Mouse (Mus musculus) 3134 (cell line): ENCODE data around the gene Nrm.

Experiments used
- DNase-seq: peaks from one replicate; pipeline ENCODE4 v3.0.0-alpha.2; 2011; ENCODE audit warnings: low spot score; ENCODE audit not compliant: insufficient read length; ENCODE audit errors: extremely low read depth

Nrm gene

DNA sequence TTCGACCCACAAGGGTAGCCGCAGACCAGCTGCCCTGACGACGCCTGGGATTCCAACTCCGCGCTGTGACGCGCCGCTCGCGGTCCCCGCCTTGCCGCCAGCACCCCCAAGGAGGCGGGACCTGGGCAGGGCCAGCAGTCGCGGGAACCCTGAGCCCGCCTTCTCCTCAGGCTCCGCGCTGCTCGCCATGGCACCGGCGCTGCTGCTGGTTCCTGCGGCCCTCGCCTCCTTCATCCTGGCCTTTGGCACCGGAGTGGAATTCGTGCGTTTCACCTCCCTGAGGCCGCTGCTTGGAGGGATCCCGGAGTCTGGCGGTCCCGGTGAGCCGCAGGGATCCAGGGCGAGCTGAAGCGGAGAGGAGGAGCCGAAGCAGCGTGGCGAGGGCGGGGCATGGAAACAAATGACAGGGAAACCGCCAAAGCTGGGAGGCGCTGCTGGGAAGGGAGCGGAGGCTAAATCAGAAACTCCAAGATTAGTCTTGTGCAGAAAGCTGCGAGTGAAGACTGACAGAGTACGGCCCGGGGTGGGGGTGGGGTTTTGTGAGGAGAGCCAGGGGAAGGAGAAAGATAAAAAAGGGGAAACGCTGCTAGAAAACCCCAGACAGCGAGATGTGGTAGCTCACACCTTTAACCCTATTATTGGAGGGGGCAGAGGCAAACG is at the start of gene Nrm:
TSS of gene Nrm (plus strand) at position 121 of the 660 bp plus-strand sequence.
- DNase-seq = peak; percentile 97

DNA sequence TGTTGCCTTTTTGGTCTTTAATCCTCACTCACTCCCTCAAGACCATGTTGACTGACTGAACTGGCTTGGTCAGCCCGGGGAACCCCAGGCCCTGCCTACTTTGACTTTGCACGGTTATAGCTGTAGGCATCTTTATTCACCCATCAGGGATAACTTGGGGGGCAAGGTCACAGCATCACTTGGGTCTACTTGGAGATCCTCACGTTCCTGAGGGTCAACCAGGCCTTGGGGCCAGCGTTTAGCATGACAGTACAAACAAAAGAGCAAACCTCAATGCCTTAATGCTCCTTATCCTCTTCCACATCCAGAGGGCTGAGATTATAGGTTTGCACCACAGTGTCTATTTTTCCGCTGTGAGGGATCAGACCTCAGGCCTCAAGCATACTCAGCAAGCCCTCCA is 48.8 kb upstream of the Nrm start:
- no peak for DNase-seq

- no peak for DNase-seq
Measured at GRCm38 (mm10) chr17:35812736-35813135, 48.4 kb upstream of the Nrm start.

GRCm38 (mm10) chr17:35813245-35813647 is 47.9 kb upstream of the Nrm start:
- DNase-seq = peak; percentile 92

DNA sequence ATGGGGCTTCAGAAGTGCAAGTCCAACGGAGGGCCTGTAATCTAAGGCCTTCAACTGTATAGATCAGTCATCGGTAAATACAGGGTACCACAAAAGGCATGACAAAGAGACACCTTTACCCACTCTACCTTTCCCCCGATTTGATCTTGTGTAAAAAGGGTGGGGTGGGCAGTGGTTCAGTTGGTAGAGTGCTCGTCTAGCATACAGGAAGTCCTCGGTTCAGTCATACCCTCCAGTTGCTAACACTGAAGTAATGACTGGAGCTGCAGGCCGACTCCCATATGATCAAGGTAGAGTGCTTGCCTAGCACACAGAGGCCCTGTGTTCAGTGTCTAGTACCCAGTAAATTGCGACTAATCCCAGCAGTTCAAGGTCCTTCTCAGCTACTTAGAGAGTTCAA is 47.5 kb upstream of the Nrm start:
- no peak for DNase-seq

GRCm38 (mm10) chr17:35814678-35815077 is 46.4 kb upstream of the Nrm start:
- DNase-seq = no peak

DNA sequence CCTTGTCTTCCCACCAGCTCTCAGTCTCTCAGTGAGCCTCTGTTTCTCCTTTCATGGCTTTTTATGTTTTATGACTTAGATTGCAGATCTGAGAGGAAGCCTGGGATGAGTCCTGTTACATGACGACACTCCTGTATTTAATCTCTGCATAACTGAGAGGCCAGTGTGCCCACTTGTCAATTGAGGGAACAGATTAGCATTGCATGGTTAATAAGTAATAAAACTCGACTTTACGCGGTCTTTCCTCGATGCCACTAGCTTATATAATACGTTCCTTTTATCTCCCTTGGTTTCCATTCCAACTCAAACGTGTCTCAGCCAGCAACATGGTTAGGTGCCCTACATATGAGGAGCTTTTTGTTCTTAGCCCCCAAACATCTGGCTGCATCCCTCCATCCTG is 45.3 kb upstream of the Nrm start:
- no peak for DNase-seq

- no peak for DNase-seq
Measured at GRCm38 (mm10) chr17:35816686-35817085, 44.4 kb upstream of the Nrm start.

GRCm38 (mm10) chr17:35817226-35817625 is 43.9 kb upstream of the Nrm start:
- DNase-seq = no peak

GRCm38 (mm10) chr17:35820111-35820510 is 41.0 kb upstream of the Nrm start:
- no peak for DNase-seq

DNA sequence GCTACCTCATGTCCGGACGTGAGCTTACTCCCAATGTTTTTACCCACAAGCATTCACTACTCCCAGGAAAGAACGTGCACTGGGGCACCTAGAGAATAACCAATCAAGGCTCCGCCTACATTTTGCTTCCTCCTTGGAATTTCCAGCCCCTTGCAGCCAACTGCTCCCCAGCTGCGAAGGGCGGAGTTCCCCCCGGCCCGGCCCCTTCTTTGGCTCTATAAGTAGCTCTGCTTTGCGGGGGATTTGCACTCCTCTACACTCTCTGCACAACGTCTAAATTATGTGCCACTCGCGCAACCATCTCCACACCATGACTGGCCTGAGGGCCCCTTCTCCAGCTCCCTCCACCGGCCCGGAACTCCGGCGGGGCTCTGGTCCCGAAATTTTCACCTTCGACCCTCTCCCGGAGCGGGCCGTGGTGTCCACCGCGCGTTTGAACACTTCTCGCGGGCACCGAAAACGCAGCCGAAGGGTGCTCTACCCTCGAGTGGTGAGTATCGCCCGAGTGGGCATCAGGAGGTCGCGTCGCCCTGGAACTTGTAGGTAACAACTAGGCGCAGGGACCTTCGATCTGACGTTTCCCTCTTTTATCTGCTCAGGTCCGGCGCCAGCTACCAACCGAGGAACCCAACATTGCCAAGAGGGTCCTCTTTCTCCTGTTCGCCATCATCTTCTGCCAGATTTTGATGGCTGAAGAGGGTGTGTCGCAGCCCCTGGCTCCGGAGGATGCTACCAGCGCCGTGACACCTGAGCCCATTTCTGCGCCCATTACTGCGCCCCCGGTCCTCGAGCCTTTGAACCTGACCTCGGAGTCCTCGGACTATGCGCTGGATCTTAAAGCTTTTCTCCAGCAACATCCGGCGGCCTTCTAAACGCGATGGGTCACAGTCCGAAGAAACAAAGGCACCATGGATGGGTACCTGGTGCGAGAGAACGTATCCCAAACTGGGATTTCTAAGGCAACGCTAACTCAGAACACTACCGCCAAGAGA is 39.4 kb upstream of the Nrm start, which contains the start of gene Ier3:
TSS of gene Ier3 (plus strand) at position 246 of the 992 bp plus-strand sequence.
- peak; percentile 93 for DNase-seq

DNA sequence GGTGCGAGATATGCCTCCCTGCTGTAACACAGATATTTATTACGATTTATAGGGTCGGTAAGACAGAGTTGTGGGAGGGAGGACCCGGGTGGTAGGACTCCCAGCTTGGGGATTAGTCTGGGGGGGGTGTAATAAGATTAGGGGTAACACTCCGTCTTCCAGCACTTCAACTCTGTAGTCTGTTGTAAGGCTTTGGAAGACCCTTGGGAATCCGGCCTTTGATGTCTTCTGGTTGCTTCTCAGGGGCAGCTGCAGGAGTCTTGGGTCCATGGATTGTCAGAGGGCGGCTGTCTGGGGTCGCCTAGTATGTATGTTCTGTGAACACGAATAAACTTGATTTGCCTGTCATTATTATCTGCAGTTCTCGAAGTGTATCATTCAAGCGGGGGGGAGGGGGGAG is 38.6 kb upstream of the Nrm start:
- no peak for DNase-seq

DNA sequence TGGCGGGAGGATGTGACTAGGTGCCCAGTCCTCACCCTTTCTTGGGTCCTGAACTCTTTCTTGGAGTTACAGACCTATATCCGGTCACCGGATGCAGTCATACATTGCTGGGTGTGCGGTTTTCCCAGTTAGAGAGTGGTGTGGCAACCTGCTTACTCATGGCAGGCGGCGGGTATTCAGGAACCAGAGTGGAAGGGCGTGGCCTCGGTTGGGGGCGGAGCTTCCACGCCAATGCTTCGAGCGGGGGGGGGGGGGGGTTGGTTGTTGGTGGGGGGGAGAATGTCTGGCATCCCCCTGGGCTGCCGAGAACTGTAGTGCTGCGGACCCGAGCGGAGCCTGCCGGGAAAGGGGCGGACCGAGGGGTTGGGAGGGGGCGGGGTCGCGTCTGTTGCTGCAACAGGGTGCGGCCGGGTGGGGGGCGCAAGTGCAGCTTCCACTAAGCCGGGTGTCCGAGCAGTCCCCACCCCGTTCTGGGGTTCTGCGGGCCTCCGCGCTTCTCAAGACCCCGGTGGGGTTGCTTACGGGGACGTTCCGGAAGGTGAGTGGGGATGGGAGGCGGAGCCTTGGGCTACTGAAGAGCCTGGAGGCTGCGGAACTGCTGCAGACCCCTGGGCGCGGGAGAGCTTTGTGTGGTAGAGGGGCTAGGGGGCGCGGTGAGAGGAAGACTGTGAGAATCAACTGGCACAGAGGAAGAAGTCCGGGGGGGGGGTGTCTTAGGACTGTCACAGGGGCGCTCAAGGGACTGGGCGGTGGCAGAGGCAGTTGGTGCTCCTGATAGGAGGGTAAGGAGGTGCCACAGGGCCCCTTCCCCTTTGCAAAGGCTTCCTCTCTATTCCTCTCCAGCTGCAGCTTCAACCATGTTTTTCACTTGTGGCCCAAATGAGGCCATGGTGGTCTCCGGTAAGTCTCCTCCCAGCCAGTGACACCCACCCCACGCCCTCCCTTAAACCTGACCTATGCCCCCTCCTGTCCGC is 37.9 kb upstream of the Nrm start, which contains the start of gene Flot1:
TSS of gene Flot1 (plus strand) at position 267 of the 974 bp plus-strand sequence.
- peak; percentile 90 for DNase-seq

DNA sequence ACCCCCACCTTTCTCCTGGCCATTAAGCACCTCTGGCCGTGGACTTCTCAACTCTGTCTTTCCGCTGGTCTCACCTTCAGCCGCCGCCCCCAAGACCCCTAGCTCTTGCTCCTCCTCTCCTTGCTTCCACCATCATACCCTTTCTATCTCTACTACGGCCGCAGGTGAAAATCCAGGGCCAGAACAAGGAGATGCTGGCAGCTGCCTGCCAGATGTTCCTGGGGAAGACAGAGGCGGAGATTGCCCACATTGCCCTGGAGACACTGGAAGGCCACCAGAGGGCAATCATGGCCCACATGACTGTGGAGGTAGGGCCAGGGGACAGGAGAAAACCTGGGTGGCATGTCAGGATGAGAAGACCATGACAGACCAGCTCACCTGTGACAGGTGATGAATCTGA is 36.7 kb upstream of the Nrm start:
- DNase-seq = peak; percentile 43

DNA sequence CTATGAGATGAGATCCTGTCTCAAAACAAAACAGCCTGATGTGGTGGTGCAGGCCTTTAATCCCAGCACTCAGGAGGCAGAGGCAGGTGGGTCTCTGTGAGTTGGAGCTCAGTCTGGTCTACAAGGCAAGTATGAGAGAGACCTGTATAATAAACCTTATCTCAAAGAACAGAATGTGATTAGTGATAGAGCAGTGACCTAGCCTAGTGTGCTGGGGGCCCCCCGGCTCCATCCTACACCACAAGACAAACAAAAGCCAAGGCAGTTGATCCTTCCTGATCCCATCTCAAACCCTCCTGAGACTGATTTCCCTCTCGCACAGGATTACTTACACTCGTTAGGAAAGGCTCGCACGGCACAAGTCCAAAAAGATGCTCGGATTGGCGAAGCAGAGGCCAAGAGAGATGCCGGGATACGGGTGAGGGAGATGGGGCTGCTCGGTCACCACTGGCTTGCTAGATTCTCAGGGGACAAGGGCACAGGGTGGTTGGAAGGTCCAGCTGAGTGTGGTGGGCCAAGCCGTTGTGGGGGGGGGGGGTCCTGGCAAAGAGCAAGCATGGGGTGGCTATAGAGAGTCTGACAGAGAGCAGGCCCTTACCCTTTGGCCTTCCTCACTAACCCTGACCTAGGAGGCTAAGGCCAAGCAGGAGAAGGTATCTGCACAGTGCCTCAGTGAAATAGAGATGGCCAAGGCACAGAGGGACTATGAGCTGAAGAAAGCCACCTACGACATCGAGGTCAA is 35.8 kb upstream of the Nrm start:
- DNase-seq = no peak

- peak; percentile 85 for DNase-seq
Measured at GRCm38 (mm10) chr17:35829737-35830136, 31.4 kb upstream of the Nrm start.

- DNase-seq = peak; percentile 45
Measured at GRCm38 (mm10) chr17:35832400-35833238, 28.5 kb upstream of the Nrm start.

DNA sequence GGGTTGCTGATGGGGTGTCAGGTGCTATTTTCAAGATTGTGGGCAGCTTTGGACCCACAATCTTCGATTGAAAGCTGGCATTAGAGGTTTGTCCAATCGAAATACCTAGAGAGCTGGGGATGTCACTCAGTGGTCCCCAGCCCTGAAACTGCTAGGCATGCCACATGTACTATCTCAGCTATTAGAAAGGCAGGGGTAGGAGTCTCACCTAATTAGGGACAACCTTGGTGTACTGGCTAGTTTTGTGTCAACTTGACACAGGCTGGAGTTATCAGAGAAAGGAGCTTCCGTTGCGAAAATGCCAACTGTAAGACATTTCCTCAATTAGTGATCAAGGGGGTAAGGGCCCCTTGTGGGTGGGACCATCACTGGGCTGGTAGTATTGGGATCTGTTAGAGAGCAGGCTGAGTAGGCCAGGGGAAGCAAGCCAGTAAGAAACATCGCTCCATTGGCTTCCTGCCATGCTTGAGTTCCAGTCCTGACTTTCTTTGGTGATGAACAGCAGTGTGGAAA is 27.8 kb upstream of the Nrm start:
- no peak for DNase-seq

GRCm38 (mm10) chr17:35833894-35834293 is 27.2 kb upstream of the Nrm start:
- no peak for DNase-seq
